Mouse (Mus musculus) heart, adult 18-20 months (tissue): Measurements from ENCODE around the gene Ascl3. TPM values are rescaled to one million over a fixed set of nuclear protein-coding genes. Genes with fewer than 3 reads are reported as not detected.

ENCODE experiments used
- DNase-seq, 2 experiments: peaks; one replicate each; pipeline ENCODE4 v3.0.0; 2021 to 2022; ENCODE audit warnings: mixed read lengths in 1 of 2
- total RNA-seq, 2 experiments: library from RNA; stranded (reverse); gene quantifications; 2 replicates each; pipeline ENCODE4 v1.2.3; 2021

The Ascl3 gene
- total RNA-seq, 2 experiments from 2014 or later, result not detected

- no peak for DNase-seq
These were observed 21.5 kb downstream of the Ascl3 start for GRCm38 (mm10) chr7:109710069-109710468.

GRCm38 (mm10) chr7:109708961-109709382, 22.6 kb downstream of the Ascl3 start:
- peak; percentile 71 to 84 for DNase-seq

GRCm38 (mm10) chr7:109707023-109707785, 24.3 kb downstream of the Ascl3 start:
- DNase-seq, result peak; percentile 48 to 67

- DNase-seq, result no peak
These were observed 27.1 kb downstream of the Ascl3 start for GRCm38 (mm10) chr7:109704461-109704860.

GRCm38 (mm10) chr7:109704016-109704377, 27.5 kb downstream of the Ascl3 start:
- DNase-seq, result no peak

DNA sequence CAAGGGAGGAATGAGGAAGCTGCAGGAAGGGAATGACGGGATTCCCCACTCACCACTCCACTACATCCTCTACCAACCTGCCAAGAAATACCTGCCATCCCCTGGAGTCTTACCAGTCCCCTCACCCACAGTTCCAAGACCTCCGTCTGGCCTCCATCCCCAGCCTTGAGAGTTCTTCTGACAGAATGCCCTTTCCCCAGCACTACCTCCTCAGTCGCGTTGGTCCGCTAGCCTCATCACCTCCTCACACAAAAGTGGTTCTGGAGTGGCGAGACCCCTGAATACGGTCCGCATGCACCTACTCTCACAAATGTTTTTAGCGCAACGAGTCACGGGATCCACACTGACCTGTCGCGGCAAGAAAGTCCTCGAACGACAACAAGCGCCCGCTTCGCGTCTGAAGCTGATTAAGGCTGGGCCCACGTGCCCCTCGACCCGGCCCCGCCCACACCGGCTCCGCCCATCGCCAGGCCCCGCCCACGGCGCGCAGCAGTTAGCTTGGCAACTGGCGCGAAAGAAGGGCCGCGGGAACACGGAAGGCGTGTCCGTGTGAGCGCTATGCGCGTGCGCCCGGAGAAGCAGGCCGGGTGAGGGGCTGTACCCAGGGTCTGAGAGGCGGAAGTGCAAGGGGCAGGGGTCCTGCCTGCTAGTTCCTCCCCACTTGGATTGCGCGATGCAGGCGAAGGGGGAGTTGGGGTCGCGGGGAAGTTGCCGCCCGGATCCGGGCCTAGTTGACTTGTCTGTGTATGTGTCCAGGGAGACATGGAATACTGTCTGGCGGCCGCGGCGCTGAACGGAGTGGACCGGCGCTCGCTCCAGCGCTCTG, 28.1 kb downstream of the Ascl3 start, which contains the start of the genes St5 and Akip1:
St5 (minus strand) TSS at position 416 of the 826 bp plus-strand sequence.
Akip1 (plus strand) TSS at position 501 of the 826 bp plus-strand sequence.
- peak; percentile 95 to 97 for DNase-seq

DNA sequence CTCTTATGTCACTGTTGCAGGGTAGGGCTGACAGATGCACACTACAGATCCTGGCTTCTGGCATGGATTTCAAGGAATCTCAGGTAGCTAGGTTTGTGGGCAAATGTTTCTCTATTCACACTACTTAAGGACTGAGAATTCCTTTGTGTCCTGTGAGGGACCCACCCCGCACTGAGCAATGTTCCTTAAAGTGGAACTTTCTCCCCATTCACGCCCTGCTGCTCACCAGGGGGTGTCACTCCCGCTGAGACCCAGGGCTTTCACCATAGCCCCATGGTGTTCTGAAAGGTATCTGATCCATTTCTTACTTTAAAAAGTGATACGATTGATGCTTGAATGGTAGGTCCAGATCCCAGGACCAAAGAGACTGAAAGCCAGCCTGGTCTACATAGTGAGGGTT, 28.8 kb downstream of the Ascl3 start:
- no peak for DNase-seq

- no peak for DNase-seq
These were observed 31.3 kb downstream of the Ascl3 start for GRCm38 (mm10) chr7:109700213-109700612.

GRCm38 (mm10) chr7:109695339-109695726, 36.2 kb downstream of the Ascl3 start:
- no peak for DNase-seq

GRCm38 (mm10) chr7:109694576-109695338, 36.8 kb downstream of the Ascl3 start:
- DNase-seq, result no peak

GRCm38 (mm10) chr7:109690961-109691360, 40.6 kb downstream of the Ascl3 start:
- DNase-seq, result no peak

GRCm38 (mm10) chr7:109690101-109690500, 41.4 kb downstream of the Ascl3 start:
- DNase-seq, result no peak

DNA sequence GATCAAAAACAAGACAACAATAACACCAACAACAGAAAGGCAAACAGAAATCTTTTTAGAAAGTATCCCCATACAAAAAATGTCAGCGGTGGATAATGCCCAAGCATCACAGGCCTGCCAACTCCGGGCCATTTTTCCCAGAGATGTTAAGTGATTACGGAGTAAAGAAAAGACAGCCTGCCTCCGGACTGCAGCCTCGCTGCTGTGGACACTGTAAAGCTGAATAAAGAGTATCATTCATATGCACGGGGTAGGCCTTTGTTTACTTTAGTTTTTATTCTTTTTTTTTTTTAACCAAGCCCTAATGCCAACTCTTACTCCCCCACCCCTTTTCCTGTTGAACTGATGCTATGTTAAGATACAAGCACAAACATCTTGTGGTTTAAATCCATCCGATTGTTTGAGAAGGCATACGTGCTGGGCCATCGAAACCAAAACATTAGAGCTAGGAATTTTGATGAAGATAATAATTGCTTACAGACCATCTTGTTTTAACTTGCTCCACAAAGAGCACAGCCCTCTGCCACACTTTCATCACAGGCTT, 44.9 kb downstream of the Ascl3 start:
- DNase-seq, result no peak

DNA sequence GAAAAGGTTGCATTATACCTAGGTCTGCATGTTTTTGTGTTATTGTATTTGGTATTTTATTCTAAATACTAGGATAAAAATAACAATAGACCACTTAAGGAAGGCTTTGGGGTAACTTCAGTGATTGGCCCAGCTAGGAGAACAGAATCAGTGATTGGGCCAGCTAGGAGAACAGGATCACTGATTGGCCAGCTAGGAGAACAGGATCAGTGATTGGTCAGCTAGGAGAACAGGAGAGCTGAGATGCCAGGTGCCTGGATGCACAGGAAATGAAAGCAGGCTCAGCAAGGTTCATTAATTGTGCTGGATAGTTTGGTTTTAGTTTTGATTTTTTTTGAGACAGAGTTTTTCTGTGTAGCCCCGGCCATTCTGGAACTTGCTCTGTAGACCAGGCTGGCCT, 50.6 kb downstream of the Ascl3 start:
- no peak for DNase-seq

- no peak for DNase-seq
These were observed 51.2 kb downstream of the Ascl3 start for GRCm38 (mm10) chr7:109680284-109680683.

Other genes with a start within 250 kb of the Ascl3 start
- under 1 TPM; 0.07 to 0.23 TPM for gene Trim66, start 223.6 kb downstream of the Ascl3 start, total RNA-seq
- gene Rpl27a, start 212.6 kb downstream of the Ascl3 start, total RNA-seq, result 10 to 100 TPM; 93.0 to 99.0 TPM
- 10 to 100 TPM; 19.3 to 27.9 TPM for gene St5, start 28.1 kb downstream of the Ascl3 start, total RNA-seq
- gene Akip1, start 28.0 kb downstream of the Ascl3 start, total RNA-seq, result 10 to 100 TPM; 13.5 to 14.7 TPM
- under 1 TPM in 1 of 2 experiments, not detected in 1; 0.64 TPM for gene BC051019, start 7.9 kb downstream of the Ascl3 start, total RNA-seq
- gene Tmem9b, start 21.1 kb upstream of the Ascl3 start, total RNA-seq, result 10 to 100 TPM; 29.2 to 31.1 TPM
- gene Nrip3, start 50.3 kb upstream of the Ascl3 start, total RNA-seq, result under 1 TPM; 0.20 to 0.21 TPM
- gene Scube2, start 134.0 kb upstream of the Ascl3 start, total RNA-seq, result 10 to 100 TPM; 24.1 to 32.0 TPM
- gene Dennd5a, start 228.7 kb upstream of the Ascl3 start, total RNA-seq, result 100 to 1,000 TPM; 122 to 123 TPM